Mouse (Mus musculus): ENCODE data around the gene Cmas. TPM values are rescaled to one million over a fixed set of nuclear protein-coding genes. Genes with fewer than 3 reads are reported as not detected.

The Cmas gene
- total RNA-seq, 2 experiments from 2014 or later: 141 to 143 TPM

DNA sequence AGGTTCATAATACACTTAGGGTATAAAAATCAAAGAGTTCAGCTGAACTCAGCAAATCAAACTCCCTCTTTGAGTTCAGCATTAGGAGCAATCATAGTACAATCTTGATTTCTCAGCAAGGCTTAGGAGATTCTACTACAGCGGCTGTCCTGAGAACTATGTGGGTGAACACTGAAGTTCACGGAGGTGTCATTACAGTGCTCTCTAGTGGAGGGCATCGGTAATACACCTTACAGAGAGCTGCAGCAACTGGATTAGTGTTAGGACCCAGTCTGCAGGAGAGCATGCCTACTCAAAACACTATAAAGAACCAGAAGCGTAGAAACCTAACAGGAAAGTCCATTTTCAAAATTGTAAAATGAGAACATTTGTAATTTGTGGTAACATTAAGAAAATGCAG is 28.9 kb downstream of the Cmas start:
- intact Hi-C loops (cut with DNase I): no loop called here
- DNase-seq (ENCODE audit: extremely low spot score in 1 of 2, low spot score in 2 of 2): no peak

- intact Hi-C loops (cut with DNase I): no loop called here
- no peak for DNase-seq (ENCODE audit: extremely low spot score in 1 of 2, low spot score in 2 of 2)
These were observed 29.6 kb downstream of the Cmas start for GRCm38 (mm10) chr6:142786106-142786505.

- intact Hi-C loops (cut with DNase I): no loop called here
- peak in 1 of 2 experiments; percentile 64 for DNase-seq (ENCODE audit: extremely low spot score in 1 of 2, low spot score in 2 of 2)
These were observed 31.8 kb downstream of the Cmas start for GRCm38 (mm10) chr6:142788042-142788987.

- no peak for DNase-seq (ENCODE audit: extremely low spot score in 1 of 2, low spot score in 2 of 2)
- intact Hi-C loops (cut with DNase I): no loop called here
These were observed 33.2 kb downstream of the Cmas start for GRCm38 (mm10) chr6:142789736-142790135.

DNA sequence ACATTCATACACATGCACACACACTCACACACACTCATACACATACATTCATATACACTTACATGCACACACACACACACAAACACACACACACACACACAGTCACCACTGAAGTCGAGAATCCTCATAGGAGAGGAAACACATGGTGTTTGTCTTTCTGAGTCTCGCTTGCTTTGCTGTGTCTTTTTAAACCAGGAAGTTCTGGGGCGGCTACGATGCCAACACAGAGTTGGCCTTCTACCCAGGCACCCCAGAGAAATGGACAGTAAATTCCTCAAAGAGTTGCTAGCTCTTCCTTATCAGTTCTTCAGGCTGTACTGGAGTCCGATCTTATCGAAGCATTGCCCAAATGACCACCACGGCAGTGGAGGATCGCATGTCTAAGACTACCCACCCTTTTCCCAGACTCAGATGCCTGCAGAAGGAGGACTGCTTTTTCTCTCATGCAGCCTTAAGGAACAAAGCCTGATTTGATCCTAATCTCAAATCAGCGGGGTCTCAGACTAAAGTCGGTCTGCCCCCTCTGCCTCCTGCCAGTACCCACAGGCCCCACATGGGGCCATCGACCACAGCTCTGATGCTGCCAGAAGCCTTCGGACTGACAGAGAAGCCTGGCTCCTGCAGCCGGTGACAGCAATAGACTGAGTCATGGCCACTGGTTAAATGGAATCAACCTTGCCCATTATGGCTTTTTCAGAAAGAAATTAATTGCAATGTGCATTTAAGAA is 35.9 kb downstream of the Cmas start:
- no peak for DNase-seq (ENCODE audit: extremely low spot score in 1 of 2, low spot score in 2 of 2)
- intact Hi-C loops (cut with DNase I): no loop called here

- intact Hi-C loops (cut with DNase I): no loop called here
- no peak for DNase-seq (ENCODE audit: extremely low spot score in 1 of 2, low spot score in 2 of 2)
These were observed 37.0 kb downstream of the Cmas start for GRCm38 (mm10) chr6:142793468-142793867.

GRCm38 (mm10) chr6:142795087-142795486 is 38.6 kb downstream of the Cmas start:
- intact Hi-C loops (cut with DNase I): no loop called here
- no peak for DNase-seq (ENCODE audit: extremely low spot score in 1 of 2, low spot score in 2 of 2)

- intact Hi-C loops (cut with DNase I): no loop called here
- DNase-seq (ENCODE audit: extremely low spot score in 1 of 2, low spot score in 2 of 2): no peak
These were observed 39.4 kb downstream of the Cmas start for GRCm38 (mm10) chr6:142795655-142796441.

DNA sequence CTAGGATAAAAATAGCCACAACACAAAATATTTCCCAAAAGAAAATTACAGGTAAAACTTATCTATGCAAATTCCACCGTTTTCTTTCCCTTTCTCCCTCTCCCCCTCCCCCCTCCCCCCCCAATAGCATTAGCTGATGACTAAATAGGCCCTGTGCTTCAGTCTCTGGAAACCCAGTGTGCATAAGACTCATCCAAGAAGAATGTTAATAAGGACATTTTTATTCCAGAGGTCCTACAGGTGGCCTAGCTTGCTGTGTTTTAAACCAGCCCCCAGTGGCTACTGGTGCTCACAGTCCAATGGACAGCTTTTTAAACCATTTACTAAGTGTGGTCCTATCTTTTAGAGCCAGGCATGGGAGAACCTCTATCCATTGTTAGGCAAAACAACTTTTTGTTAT is 41.5 kb downstream of the Cmas start:
- DNase-seq (ENCODE audit: extremely low spot score in 1 of 2, low spot score in 2 of 2): no peak
- intact Hi-C loops (cut with DNase I): no loop called here

DNA sequence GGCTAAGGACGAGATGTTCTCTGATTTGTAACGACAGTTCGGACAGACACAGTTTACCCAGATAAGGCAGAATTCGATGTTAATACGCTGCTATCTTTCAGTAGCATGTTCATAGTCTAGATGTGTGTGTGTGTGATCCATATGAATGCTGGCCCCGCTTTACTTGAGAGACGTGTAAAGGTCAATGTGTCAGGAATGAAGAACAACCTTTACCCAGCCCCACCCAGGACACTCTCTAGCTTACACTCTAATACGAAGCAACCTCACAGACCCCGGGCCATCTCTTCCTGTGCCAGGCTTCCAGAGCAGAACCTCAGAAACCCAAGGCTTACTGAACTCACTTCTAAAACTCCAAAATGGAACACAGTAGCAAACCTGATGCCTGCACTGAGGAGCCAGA is 42.4 kb downstream of the Cmas start:
- intact Hi-C loops (cut with DNase I): no loop called here
- no peak for DNase-seq (ENCODE audit: extremely low spot score in 1 of 2, low spot score in 2 of 2)

GRCm38 (mm10) chr6:142799704-142800374 is 43.4 kb downstream of the Cmas start:
- no peak for DNase-seq (ENCODE audit: extremely low spot score in 1 of 2, low spot score in 2 of 2)
- intact Hi-C loops (cut with DNase I): no loop called here

DNA sequence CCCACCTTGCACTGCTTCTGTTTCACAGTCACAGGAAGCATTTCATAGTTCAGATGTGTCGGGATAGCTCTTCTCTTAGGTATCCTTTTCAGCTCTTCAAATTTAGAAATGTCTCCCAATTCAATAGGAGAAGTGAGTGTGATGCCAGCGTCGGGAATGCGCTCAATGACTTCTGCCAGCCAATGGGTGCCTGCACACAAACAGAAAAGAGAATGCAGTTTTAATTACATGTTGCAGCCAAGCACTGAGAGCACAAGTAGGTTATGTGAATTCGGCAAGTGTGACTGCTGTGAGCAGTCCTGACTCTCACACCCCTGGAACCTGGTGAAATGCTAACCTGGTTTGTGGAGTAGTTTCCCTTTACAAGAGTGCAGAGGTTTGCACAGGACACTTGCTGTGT is 45.2 kb downstream of the Cmas start:
- no peak for DNase-seq (ENCODE audit: extremely low spot score in 1 of 2, low spot score in 2 of 2)
- intact Hi-C loops (cut with DNase I): no loop called here

DNA sequence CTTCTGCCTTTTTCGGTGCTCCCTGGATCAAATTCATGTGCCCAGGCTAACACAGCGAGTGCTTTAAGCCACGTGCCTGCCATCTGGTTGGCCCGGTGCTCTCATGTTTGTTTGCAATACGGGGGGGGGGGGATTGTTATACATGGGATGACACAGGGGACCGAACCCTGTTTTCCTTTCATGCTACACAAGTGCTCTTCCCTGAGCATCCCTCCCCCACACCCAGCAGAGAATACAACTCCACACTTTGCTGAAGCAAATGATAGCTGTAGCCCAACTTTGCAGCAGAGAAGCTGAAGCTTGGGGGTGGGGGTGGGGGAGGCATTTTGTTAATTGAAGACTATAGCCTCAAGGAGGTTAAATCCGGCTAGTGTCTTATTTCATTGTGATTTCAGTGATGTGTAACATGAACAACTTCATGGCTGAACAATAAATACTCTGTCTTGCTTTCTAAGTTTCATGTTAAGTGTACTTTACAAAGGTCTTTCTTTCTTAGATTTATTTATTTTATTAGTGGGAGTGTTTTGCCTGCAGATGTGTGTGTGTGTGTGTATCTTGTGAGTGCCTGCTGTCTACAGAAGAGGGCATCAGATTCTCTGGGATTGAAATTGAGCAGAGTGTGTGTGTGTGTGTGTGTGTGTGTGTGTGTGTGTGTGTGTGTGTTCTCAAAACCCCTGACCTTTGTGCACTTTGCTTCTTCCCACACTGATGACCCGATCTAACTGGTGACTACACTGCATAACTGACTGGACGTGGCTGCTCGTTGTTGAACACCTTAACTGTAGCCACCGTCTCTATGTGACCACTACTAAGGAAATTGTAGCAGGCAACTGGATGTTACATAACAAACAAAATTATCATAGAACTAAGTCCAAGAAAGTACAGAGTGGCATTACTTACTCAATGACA is 46.4 kb downstream of the Cmas start:
- no peak for DNase-seq (ENCODE audit: extremely low spot score in 1 of 2, low spot score in 2 of 2)

GRCm38 (mm10) chr6:142804402-142804801 is 47.9 kb downstream of the Cmas start, which contains the start of gene Sult6b2:
Gene Sult6b2 (minus strand): TSS chr6:142804502.
- intact Hi-C loops (cut with DNase I): no loop called here
- DNase-seq (ENCODE audit: extremely low spot score in 1 of 2, low spot score in 2 of 2): no peak

More for the DNA sequence above, 46.4 kb downstream of the Cmas start:
- intact Hi-C loops (cut with DNase I): no loop called here

DNA sequence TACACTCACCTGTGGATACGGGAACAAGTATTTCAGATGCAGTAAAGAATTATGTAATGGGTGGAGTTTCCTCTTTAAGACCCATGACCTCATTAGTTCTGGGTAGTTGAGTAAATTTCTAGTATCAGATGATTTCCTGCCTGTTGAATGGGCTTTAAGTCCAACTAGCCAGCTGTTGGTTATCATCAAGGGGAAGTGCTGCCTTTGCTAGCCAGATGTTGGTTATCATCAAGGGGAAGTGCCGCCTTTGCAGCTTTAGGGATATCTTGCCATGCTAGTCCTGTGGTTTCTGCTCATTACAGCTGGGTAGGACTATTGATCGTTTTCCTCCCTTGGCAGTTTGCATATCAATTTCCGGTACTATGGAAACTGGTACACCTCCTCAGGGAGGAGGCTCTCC is 49.8 kb downstream of the Cmas start:
- intact Hi-C loops (cut with DNase I): no loop called here

GRCm38 (mm10) chr6:142809373-142810098 is 53.0 kb downstream of the Cmas start:
- DNase-seq (ENCODE audit: extremely low spot score in 1 of 2, low spot score in 2 of 2): no peak
- intact Hi-C loops (cut with DNase I): no loop called here

More for the DNA sequence above, 49.8 kb downstream of the Cmas start:
- DNase-seq (ENCODE audit: extremely low spot score in 1 of 2, low spot score in 2 of 2): no peak

DNA sequence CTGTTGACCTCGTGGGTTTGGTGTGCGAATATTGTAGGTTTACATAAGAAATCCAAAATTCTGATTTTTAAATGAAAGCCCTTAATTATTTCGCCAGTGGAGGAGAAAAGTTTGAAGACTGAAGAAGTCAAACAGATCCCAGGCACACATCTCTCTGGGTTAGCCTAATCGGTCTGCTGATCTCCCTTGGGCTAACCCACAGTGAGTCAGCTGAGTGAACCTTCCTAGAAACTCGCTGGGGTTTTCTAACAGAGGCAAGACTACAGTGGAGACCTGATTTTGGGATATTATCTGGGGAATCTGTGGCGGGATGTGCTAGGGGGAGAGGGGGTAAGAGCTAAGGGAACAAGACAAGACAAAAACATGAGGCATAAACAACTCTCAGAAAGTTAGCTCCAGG is 53.8 kb downstream of the Cmas start:
- intact Hi-C loops (cut with DNase I): no loop called here
- DNase-seq (ENCODE audit: extremely low spot score in 1 of 2, low spot score in 2 of 2): no peak

Measured in left cerebral cortex, postnatal 10 days (tissue).